Mouse (Mus musculus) heart, embryonic 14.5 days (tissue): ENCODE results near the gene Zranb1. TPM values are rescaled to one million over a fixed set of nuclear protein-coding genes. Genes with fewer than 3 reads are reported as not detected.

Experiments
- ATAC-seq: fragments of 200-750 bp; cut with Nextera tagmentation; 2 replicates; pipeline ENCODE4 v1.8.0; 2017; ENCODE audit warnings: low read depth, moderate TSS enrichment; ENCODE audit not compliant: insufficient number of reproducible peaks, insufficient read depth, low FRiP score
- H3K27ac ChIP-seq, 2 experiments: fragments of 200-500 bp in 1 of 2; fragments of 300-500 bp in 1 of 2; sonication (generic) in 1 of 2; replicated peaks in 1 of 2; 2 replicates each; pipeline ENCODE4 v1.5.1; 2012 to 2014; ENCODE audit warnings: low read depth in 2 of 2, low read length in 2 of 2, control low read depth in 1 of 2, mild to moderate bottlenecking in 1 of 2, mixed read lengths in 1 of 2; ENCODE audit not compliant: control insufficient read depth in 1 of 2, insufficient read depth in 1 of 2
- H3K27me3 ChIP-seq: fragments of 300-500 bp; sonication (generic); 2 replicates; pipeline ENCODE4 v1.6.1; 2014; ENCODE audit warnings: mild to moderate bottlenecking, low read length, control low read depth; ENCODE audit not compliant: control insufficient read depth, insufficient read depth
- H3K36me3 ChIP-seq: fragments of 300-500 bp; sonication (generic); 2 replicates; pipeline ENCODE4 v1.6.1; 2014; ENCODE audit warnings: mild to moderate bottlenecking, control low read depth, low read length, mixed read lengths; ENCODE audit not compliant: control insufficient read depth, insufficient read depth
- H3K4me1 ChIP-seq, 2 experiments: fragments of 200-500 bp in 1 of 2; fragments of 300-500 bp in 1 of 2; sonication (generic) in 1 of 2; 2 replicates each; pipeline ENCODE4 v1.6.1; 2012 to 2014; ENCODE audit warnings: low read length in 2 of 2, control low read depth in 1 of 2, mixed read lengths in 1 of 2; ENCODE audit not compliant: control insufficient read depth in 2 of 2, insufficient read depth in 2 of 2
- H3K4me2 ChIP-seq: fragments of 300-500 bp; sonication (generic); 2 replicates; pipeline ENCODE4 v1.6.1; 2014; ENCODE audit warnings: mild to moderate bottlenecking, low read length
- H3K4me3 ChIP-seq, 2 experiments: fragments of 200-500 bp in 1 of 2; fragments of 300-500 bp in 1 of 2; sonication (generic) in 1 of 2; 2 replicates each; pipeline ENCODE4 v1.5.1; 2012 to 2014; ENCODE audit warnings: low read length in 2 of 2, mild to moderate bottlenecking in 2 of 2, control low read depth in 1 of 2, low read depth in 1 of 2, moderate library complexity in 1 of 2; ENCODE audit not compliant: control insufficient read depth in 1 of 2, insufficient read depth in 1 of 2
- H3K9ac ChIP-seq: fragments of 300-500 bp; sonication (generic); 2 replicates; pipeline ENCODE4 v1.6.1; 2014; ENCODE audit warnings: mild to moderate bottlenecking, low read length
- H3K9me3 ChIP-seq: fragments of 300-500 bp; sonication (generic); 2 replicates; pipeline ENCODE4 v1.6.1; 2016; ENCODE audit warnings: low read length, control low read depth; ENCODE audit not compliant: control insufficient read depth
- WGBS: fragments of 180-500 bp; shearing (Covaris S2); extraction: QIAGEN DNeasy Blood & Tissue Kit; methylation state at CpG from one replicate; pipeline ENCODE4 v1.1.7; 2014; 5-methylcytosine and 5-hydroxymethylcytosine counted together
- polyA plus RNA-seq: library from polyadenylated mRNA; unstranded; fragments of >200 nt; fragmentation: Nextera tagmentation; extraction: Ambion mirVana; gene quantifications from 2 replicates; pipeline ENCODE4 v1.2.1, GENCODE M21; 2014

Gene Zranb1
- polyA plus RNA-seq, 1 experiment from 2014 or later: 13.6 TPM

GRCm38 (mm10) chr7:132890201-132890600 is 40.7 kb upstream of the Zranb1 start:
- H3K9ac ChIP-seq: no peak overlapping the region
- no peak overlapping the region for H3K4me2 ChIP-seq
- WGBS: 87% methylated on average over 5 of the region's 5 CpGs
- peaks cover 7 to 12% of the 10 kb centered on the region in 2 experiments for H3K4me1 ChIP-seq
- H3K27me3 ChIP-seq: no peaks in the 10 kb centered on the region
- no peak overlapping the region for H3K27ac ChIP-seq
- no peak overlapping the region for H3K4me3 ChIP-seq
- H3K36me3 ChIP-seq: peaks cover 5% of the 10 kb centered on the region
- H3K9me3 ChIP-seq: no peaks in the 10 kb centered on the region
- no peak for ATAC-seq

GRCm38 (mm10) chr7:132891561-132892310 is 39.2 kb upstream of the Zranb1 start:
- no peaks in the 10 kb centered on the region for H3K27me3 ChIP-seq
- H3K4me3 ChIP-seq: no peak overlapping the region
- no peaks in the 10 kb centered on the region for H3K9me3 ChIP-seq
- H3K4me2 ChIP-seq: no peak overlapping the region
- no peak for ATAC-seq
- WGBS: 77% methylated on average over 5 of the region's 5 CpGs
- no peak overlapping the region for H3K9ac ChIP-seq
- peaks cover 15 to 21% of the 10 kb centered on the region in 2 experiments for H3K4me1 ChIP-seq
- no peaks in the 10 kb centered on the region for H3K36me3 ChIP-seq
- H3K27ac ChIP-seq: no peak overlapping the region

GRCm38 (mm10) chr7:132892311-132892661 is 38.7 kb upstream of the Zranb1 start:
- Histone ChIP-seq H3K9me3 (no peaks in the 10 kb centered on the region), H3K36me3 (no peaks in the 10 kb centered on the region)
- WGBS: 60% methylated on average over 4 of the region's 4 CpGs

GRCm38 (mm10) chr7:132892806-132893205 is 38.1 kb upstream of the Zranb1 start:
- Histone ChIP-seq H3K27me3 (no peaks in the 10 kb centered on the region), H3K4me3 (no peak overlapping the region), H3K4me2 (no peak overlapping the region), H3K27ac (no peak overlapping the region), H3K36me3 (no peaks in the 10 kb centered on the region), H3K9ac (no peak overlapping the region), H3K9me3 (no peaks in the 10 kb centered on the region), H3K4me1 (peaks cover 15 to 22% of the 10 kb centered on the region in 2 experiments)
- no peak for ATAC-seq
- 70% methylated on average over 7 of the region's 7 CpGs for WGBS

More at GRCm38 (mm10) chr7:132892311-132892661, 38.7 kb upstream of the Zranb1 start:
- H3K4me3 ChIP-seq: no peak overlapping the region
- no peak overlapping the region for H3K9ac ChIP-seq
- no peak overlapping the region for H3K4me2 ChIP-seq
- H3K4me1 ChIP-seq: peaks cover 15 to 22% of the 10 kb centered on the region in 2 experiments
- H3K27ac ChIP-seq: no peak overlapping the region
- H3K27me3 ChIP-seq: no peaks in the 10 kb centered on the region
- ATAC-seq: no peak

- no peak overlapping the region for H3K27ac ChIP-seq
- WGBS: 87% methylated on average over 1 of the region's 1 CpGs
- no peak overlapping the region for H3K9ac ChIP-seq
- H3K9me3 ChIP-seq: 0 out of 2 replicates have a peak, but pooled peaks cover 4% of the 10 kb centered on the region
- H3K4me1 ChIP-seq: peaks cover 15 to 22% of the 10 kb centered on the region in 2 experiments
- no peak overlapping the region for H3K4me3 ChIP-seq
- H3K27me3 ChIP-seq: no peaks in the 10 kb centered on the region
- no peaks in the 10 kb centered on the region for H3K36me3 ChIP-seq
- no peak for ATAC-seq
- H3K4me2 ChIP-seq: no peak overlapping the region
Measured at GRCm38 (mm10) chr7:132893336-132893735, 37.6 kb upstream of the Zranb1 start.

GRCm38 (mm10) chr7:132894841-132895555 is 35.9 kb upstream of the Zranb1 start:
- peaks cover 15 to 22% of the 10 kb centered on the region in 2 experiments for H3K4me1 ChIP-seq
- 35% methylated on average over 7 of the region's 7 CpGs for WGBS
- no peak overlapping the region for H3K9ac ChIP-seq
- peak overlapping the region; percentile 73 to 77 for H3K27ac ChIP-seq
- no peaks in the 10 kb centered on the region for H3K36me3 ChIP-seq
- H3K27me3 ChIP-seq: no peaks in the 10 kb centered on the region
- H3K4me2 ChIP-seq: no peak overlapping the region
- H3K4me3 ChIP-seq: no peak overlapping the region
- no peak for ATAC-seq
- 0 out of 2 replicates have a peak, but pooled peaks cover 4% of the 10 kb centered on the region for H3K9me3 ChIP-seq

- Histone ChIP-seq H3K4me3 (no peak overlapping the region), H3K9ac (no peak overlapping the region), H3K27ac (peak overlapping the region; percentile 73 to 77), H3K4me2 (no peak overlapping the region; the same call in 1 of the 2 replicates), H3K27me3 (no peaks in the 10 kb centered on the region), H3K36me3 (no peaks in the 10 kb centered on the region), H3K9me3 (0 out of 2 replicates have a peak, but pooled peaks cover 4% of the 10 kb centered on the region), H3K4me1 (peaks cover 23 to 35% of the 10 kb centered on the region in 2 experiments)
- WGBS: 58% methylated on average over 9 of the region's 9 CpGs
- ATAC-seq: no peak
Measured at GRCm38 (mm10) chr7:132896206-132896815, 34.6 kb upstream of the Zranb1 start.
